Mouse (Mus musculus) thymus, adult 2 months (tissue): Measurements from ENCODE around the gene Pigq. TPM values are rescaled to one million over a fixed set of nuclear protein-coding genes. Genes with fewer than 3 reads are reported as not detected.

Experiments
- DNase-seq: peaks from one replicate; pipeline ENCODE4 v3.0.0; 2021
- H3K27ac ChIP-seq: fragments of 200-500 bp; 2 replicates; pipeline ENCODE4 v1.5.1; 2012; ENCODE audit warnings: low read length, control low read depth; ENCODE audit not compliant: control insufficient read depth, insufficient read depth
- H3K27me3 ChIP-seq: fragments of 200-500 bp; 2 replicates; pipeline ENCODE4 v1.6.1; 2012; ENCODE audit warnings: mild to moderate bottlenecking, low read length, moderate library complexity, mixed read lengths; ENCODE audit not compliant: control insufficient read depth, insufficient read depth
- H3K36me3 ChIP-seq: fragments of 200-500 bp; 2 replicates; pipeline ENCODE4 v1.6.1; 2012; ENCODE audit warnings: mild to moderate bottlenecking, low read length, moderate library complexity; ENCODE audit not compliant: control insufficient read depth, insufficient read depth
- H3K4me1 ChIP-seq: fragments of 200-500 bp; replicated peaks from 2 replicates; pipeline ENCODE4 v1.6.1; 2012; ENCODE audit warnings: low read length; ENCODE audit not compliant: control insufficient read depth, insufficient read depth
- H3K4me3 ChIP-seq: fragments of 200-500 bp; 2 replicates; pipeline ENCODE4 v1.5.1; 2012; ENCODE audit warnings: mild to moderate bottlenecking, low read length, control low read depth, moderate library complexity; ENCODE audit not compliant: control insufficient read depth, insufficient read depth
- CTCF ChIP-seq: fragments of 200-500 bp; IDR thresholded peaks from 2 replicates; pipeline ENCODE4 v1.5.1; 2012; ENCODE audit warnings: mild to moderate bottlenecking, control low read depth, low read length, moderate library complexity, borderline replicate concordance; ENCODE audit not compliant: control insufficient read depth, poor library complexity, insufficient read depth; ENCODE audit errors: extremely low read depth
- POLR2A ChIP-seq: fragments of 200-500 bp; IDR thresholded peaks from 2 replicates; pipeline ENCODE4 v1.6.1; 2012; ENCODE audit warnings: mild to moderate bottlenecking, low read length, control low read depth, moderate library complexity; ENCODE audit not compliant: control insufficient read depth, poor library complexity, insufficient read depth; ENCODE audit errors: extremely low read depth
- WGBS: fragments of 180-500 bp; shearing (Covaris S2); methylation state at CpG from one replicate; pipeline ENCODE4 v1.1.7; 2018; 5-methylcytosine and 5-hydroxymethylcytosine counted together
- polyA plus RNA-seq: library from polyadenylated mRNA; depleted of rRNA; stranded (reverse); fragments of >200 nt; gene quantifications from 2 replicates; pipeline ENCODE4 v1.2.3, GENCODE M21; 2012

Gene Pigq
- polyA plus RNA-seq, 1 experiment = 133 TPM

DNA sequence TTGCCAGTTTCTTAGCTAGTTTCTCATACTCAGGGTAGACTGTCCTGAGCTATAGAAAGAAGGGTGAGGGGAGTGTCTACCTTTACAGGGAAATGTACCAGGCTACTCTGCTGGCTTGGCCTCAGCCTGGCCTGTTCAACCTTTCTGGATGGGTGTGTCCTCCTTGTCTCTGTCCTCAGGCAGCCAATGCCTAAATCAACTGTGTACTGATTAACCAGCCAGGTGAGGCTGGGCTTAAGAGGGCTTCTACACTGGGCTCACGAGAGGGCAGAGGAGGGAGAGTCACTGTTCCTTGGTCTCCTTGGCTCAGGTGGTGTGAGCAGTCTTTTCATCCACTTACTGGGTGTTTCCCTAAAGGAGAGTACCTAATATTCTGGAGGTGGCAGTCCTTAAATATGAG, 23.4 kb upstream of the Pigq start:
- Histone ChIP-seq H3K27ac (no peak overlapping the region), H3K4me1 (no peaks in the 10 kb centered on the region), H3K27me3 (no peaks in the 10 kb centered on the region), H3K4me3 (no peak overlapping the region), H3K36me3 (no peaks in the 10 kb centered on the region)
- 92% methylated on average over 1 of the region's 1 CpGs for WGBS
- DNase-seq = no peak
- TF ChIP-seq CTCF (no peak), POLR2A (no peak)

DNA sequence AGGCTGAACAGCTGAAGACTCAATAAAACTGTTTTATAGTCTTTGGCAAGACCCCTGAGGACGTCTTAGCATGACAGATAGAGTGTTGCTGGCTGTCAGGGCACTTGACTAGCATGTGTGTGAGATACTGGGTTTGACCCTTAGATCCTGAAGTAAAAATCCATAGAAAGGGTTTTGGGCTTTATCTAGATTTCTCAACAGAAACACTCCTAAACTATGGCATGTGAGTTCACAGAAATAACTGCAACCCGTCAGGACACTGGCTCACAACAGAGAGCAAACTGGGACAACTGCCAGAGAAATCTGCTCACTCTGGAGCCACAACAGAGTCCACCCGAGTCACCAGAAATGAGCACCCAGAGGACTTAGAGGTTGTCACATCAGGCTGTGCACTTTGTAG, 22.9 kb upstream of the Pigq start:
- Histone ChIP-seq H3K27me3 (no peaks in the 10 kb centered on the region), H3K27ac (no peak overlapping the region), H3K36me3 (no peaks in the 10 kb centered on the region), H3K4me3 (no peak overlapping the region), H3K4me1 (no peaks in the 10 kb centered on the region)
- DNase-seq = no peak
- 83% methylated on average over 3 of the region's 3 CpGs for WGBS
- TF ChIP-seq POLR2A = no peak
- no peak for TF ChIP-seq CTCF

DNA sequence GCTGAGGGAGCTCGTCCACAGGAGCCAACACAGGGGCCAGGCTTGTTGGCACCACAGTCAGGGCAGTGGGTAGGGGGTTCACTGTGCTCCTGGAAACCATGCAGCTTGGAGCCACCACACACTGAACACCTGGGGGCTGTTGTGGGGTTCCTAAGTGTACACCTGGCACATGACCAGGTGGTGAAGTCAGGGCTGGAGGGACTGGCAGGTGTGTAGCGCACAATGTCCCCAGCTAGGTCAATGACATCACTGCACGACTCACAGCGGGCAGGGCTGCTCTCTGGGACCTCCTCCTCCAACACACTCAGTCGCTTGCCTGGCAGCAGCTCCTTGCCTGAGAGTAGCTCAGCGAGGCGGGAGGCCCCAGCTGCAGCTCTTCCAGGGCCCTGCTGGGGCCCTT, 19.5 kb upstream of the Pigq start:
- H3K4me1 ChIP-seq = no peaks in the 10 kb centered on the region
- DNase-seq = no peak
- no peaks in the 10 kb centered on the region for H3K36me3 ChIP-seq
- no peak for TF ChIP-seq POLR2A
- no peak for TF ChIP-seq CTCF
- no peak overlapping the region for H3K4me3 ChIP-seq
- 95% methylated on average over 7 of the region's 7 CpGs for WGBS
- no peaks in the 10 kb centered on the region; the same call in 1 of the 2 replicates for H3K27me3 ChIP-seq
- no peak overlapping the region for H3K27ac ChIP-seq

DNA sequence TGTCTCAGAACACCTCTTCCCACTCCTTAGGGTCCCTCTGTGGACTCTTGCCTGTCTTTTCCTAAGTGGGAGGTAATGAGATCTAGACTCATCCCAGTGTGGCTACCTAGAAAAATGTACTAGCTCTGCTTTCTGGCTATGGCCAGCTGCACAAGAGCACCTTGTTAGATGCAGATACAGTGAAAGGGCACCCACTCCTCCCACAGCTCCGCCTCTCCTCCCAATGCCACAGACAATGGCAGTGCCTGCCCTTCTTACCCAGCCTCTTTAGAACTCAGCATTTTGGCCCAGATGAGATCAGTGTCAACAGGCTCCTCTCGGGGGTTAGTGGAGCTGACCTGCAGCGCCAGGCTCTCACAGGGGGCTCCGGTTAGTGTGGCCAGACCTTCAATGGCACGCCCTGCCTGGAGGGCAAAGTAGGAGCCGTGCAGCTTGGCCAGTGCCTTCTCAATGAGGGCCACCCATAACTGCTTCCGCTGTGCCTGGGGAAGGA, 17.7 kb upstream of the Pigq start:
- DNase-seq = no peak
- Histone ChIP-seq H3K4me3 (no peak overlapping the region), H3K36me3 (no peaks in the 10 kb centered on the region), H3K4me1 (no peaks in the 10 kb centered on the region), H3K27me3 (no peaks in the 10 kb centered on the region; the same call in 1 of the 2 replicates), H3K27ac (no peak overlapping the region)
- TF ChIP-seq CTCF (no peak), POLR2A (no peak)
- 98% methylated on average over 7 of the region's 7 CpGs for WGBS

DNA sequence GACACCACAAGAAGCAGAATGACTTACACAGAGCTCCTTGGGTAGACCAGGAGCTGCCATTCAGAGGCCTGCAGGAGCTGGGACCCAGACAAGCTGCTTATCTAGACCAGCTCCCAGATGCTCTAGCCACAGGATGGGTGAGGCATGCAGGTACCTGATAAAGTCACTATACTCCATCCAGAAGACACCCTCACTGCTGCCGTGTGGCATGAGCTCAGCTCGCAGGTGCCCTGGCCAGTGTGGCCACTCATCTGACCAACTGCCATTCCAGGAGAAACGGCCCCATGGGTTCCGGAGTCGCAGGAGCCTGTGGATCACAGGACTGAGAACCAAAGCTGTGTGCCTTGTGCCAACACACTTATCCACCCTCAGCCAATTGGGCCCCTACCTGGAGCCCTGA, 16.8 kb upstream of the Pigq start:
- no peak overlapping the region for H3K4me3 ChIP-seq
- TF ChIP-seq POLR2A = no peak
- TF ChIP-seq CTCF = no peak
- no peaks in the 10 kb centered on the region for H3K36me3 ChIP-seq
- H3K4me1 ChIP-seq = no peaks in the 10 kb centered on the region
- WGBS = 97% methylated on average over 5 of the region's 5 CpGs
- no peak overlapping the region for H3K27ac ChIP-seq
- DNase-seq = no peak
- H3K27me3 ChIP-seq = no peaks in the 10 kb centered on the region; the same call in 1 of the 2 replicates

DNA sequence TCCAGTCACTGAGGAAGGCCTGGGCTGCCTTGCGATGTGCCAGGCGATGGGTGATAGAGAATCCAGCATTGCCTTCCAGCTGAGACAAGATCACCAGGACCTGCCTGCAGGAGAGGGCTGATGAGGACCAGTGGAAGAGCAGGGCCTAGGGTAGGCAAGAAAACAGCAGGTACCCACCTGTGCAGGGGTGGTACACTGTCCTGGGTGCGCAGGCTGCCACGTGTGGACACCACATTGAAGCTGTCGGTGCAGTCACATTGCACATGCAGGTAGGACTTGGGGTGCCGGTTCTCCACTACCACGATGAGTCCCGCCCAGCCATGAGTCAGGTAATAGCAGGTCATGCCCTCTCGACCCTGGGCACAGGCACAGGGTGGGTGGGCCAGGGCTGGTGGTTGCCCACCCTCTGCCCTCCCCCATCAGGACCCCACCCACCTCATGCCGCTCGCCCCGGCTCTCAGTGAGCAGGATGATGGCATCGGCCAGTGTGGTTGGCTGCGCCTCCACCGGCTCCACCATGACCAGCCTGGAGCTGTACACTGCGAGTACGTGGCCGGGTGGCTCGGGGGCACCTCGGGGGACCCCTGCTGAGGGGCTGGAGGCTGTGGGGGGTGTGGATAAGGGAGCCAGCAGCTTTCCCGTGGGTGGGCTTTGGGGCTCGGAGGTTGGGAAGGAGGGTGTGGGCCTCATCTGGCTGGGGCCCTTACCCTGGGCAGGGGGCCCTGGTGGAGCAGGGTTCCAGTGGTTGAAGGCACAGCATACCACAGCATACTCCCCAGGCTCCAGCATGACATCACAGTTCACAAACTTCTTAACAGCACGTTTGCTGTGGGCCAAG, 15.1 kb upstream of the Pigq start:
- Histone ChIP-seq H3K27me3 (no peaks in the 10 kb centered on the region; the same call in 1 of the 2 replicates), H3K4me3 (no peak overlapping the region), H3K27ac (no peak overlapping the region), H3K36me3 (no peaks in the 10 kb centered on the region), H3K4me1 (no peaks in the 10 kb centered on the region)
- no peak for DNase-seq
- 96% methylated on average over 23 of the region's 23 CpGs for WGBS
- TF ChIP-seq CTCF (no peak), POLR2A (no peak)
